Mouse (Mus musculus) midbrain, embryonic 14.5 days (tissue): ENCODE results near the gene Col4a2. TPM values are rescaled to one million over a fixed set of nuclear protein-coding genes. Genes with fewer than 3 reads are reported as not detected.

Source experiments
- ATAC-seq: fragments of 200-750 bp; cut with Nextera tagmentation; 2 replicates; pipeline ENCODE4 v1.8.0; 2017; ENCODE audit warnings: moderate number of reproducible peaks, moderate library complexity; ENCODE audit not compliant: low FRiP score, low TSS enrichment
- DNase-seq: peaks from one replicate; pipeline ENCODE4 v3.0.0-alpha.2; 2015
- H3K27ac ChIP-seq: fragments of 300-500 bp; sonication (generic); replicated peaks from 2 replicates; pipeline ENCODE4 v1.5.1; 2014; ENCODE audit warnings: mild to moderate bottlenecking, low read depth, low read length, moderate library complexity
- H3K27me3 ChIP-seq: fragments of 300-500 bp; sonication (generic); 2 replicates; pipeline ENCODE4 v1.6.1; 2014; ENCODE audit warnings: low read length, control low read depth, mixed read lengths; ENCODE audit not compliant: control insufficient read depth, insufficient read depth
- H3K36me3 ChIP-seq: fragments of 300-500 bp; sonication (generic); 2 replicates; pipeline ENCODE4 v1.6.1; 2014; ENCODE audit warnings: low read length, control low read depth; ENCODE audit not compliant: control insufficient read depth, insufficient read depth
- H3K4me1 ChIP-seq: fragments of 300-500 bp; sonication (generic); 2 replicates; pipeline ENCODE4 v1.6.1; 2014; ENCODE audit warnings: mild to moderate bottlenecking, antibody characterized with exemption, low read length, control low read depth; ENCODE audit not compliant: control insufficient read depth, insufficient read depth
- H3K4me2 ChIP-seq: fragments of 300-500 bp; sonication (generic); 2 replicates; pipeline ENCODE4 v1.6.1; 2014; ENCODE audit warnings: mild to moderate bottlenecking, low read length, moderate library complexity
- H3K4me3 ChIP-seq: fragments of 300-500 bp; sonication (generic); replicated peaks from 2 replicates; pipeline ENCODE4 v1.5.1; 2014; ENCODE audit warnings: low read depth, low read length
- H3K9ac ChIP-seq: fragments of 300-500 bp; sonication (generic); replicated peaks from 2 replicates; pipeline ENCODE4 v1.6.1; 2014; ENCODE audit warnings: mild to moderate bottlenecking, low read length, moderate library complexity
- H3K9me3 ChIP-seq: fragments of 300-500 bp; sonication (generic); 2 replicates; pipeline ENCODE4 v1.6.1; 2016; ENCODE audit warnings: low read length, control low read depth, mixed read lengths; ENCODE audit not compliant: control insufficient read depth
- WGBS: fragments of 180-500 bp; shearing (Covaris S2); extraction: QIAGEN DNeasy Blood & Tissue Kit; methylation state at CpG from one replicate; pipeline ENCODE4 v1.1.7; 2014; 5-methylcytosine and 5-hydroxymethylcytosine counted together
- polyA plus RNA-seq: library from polyadenylated mRNA; unstranded; fragments of >200 nt; fragmentation: Nextera tagmentation; extraction: Ambion mirVana; gene quantifications from 2 replicates; pipeline ENCODE4 v1.2.1, GENCODE M21; 2014

Gene Col4a2
- polyA plus RNA-seq, 1 experiment from 2014 or later = 40.7 TPM

DNA sequence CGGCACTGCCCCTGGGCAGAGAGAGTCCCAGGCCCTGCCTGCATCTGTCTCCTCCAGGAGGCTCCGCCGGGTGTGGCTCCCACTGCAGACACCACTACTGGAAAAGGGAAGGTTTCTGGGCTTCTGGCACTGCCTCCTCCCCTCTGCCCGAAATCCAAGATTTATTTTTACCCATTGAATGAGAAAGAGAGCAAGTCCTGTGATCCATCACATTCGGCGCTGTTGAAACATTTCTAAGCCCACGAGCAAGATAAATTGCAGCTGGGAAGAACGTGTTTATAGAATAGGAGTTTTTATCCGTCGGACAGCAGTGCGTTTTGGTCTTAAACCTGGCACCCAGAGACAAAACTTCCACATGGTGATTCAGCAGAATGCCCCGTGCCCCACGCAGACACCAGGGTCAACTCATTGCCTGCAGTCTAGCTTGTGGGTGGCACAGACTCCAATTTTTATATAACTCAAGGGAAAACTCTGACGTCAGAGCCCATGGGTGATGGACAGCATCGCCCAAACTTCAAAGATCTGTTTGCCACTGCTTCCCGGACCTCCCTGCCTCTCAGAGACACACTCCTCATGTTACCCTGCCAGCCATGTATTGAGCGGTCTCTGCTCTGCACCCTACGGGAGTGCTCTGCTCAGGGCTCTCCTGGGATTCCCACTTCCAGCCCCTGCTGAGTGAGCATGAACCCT lies 63.3 kb downstream of the Col4a2 start:
- no peaks in the 10 kb centered on the region for H3K27me3 ChIP-seq
- no peaks in the 10 kb centered on the region for H3K9me3 ChIP-seq
- H3K4me3 ChIP-seq = no peak overlapping the region
- no peaks in the 10 kb centered on the region for H3K4me1 ChIP-seq
- ATAC-seq (no peak), DNase-seq (no peak)
- no peak overlapping the region for H3K4me2 ChIP-seq
- no peak overlapping the region for H3K27ac ChIP-seq
- WGBS = 87% methylated on average over 18 of the region's 18 CpGs
- no peaks in the 10 kb centered on the region for H3K36me3 ChIP-seq
- H3K9ac ChIP-seq = no peak overlapping the region

DNA sequence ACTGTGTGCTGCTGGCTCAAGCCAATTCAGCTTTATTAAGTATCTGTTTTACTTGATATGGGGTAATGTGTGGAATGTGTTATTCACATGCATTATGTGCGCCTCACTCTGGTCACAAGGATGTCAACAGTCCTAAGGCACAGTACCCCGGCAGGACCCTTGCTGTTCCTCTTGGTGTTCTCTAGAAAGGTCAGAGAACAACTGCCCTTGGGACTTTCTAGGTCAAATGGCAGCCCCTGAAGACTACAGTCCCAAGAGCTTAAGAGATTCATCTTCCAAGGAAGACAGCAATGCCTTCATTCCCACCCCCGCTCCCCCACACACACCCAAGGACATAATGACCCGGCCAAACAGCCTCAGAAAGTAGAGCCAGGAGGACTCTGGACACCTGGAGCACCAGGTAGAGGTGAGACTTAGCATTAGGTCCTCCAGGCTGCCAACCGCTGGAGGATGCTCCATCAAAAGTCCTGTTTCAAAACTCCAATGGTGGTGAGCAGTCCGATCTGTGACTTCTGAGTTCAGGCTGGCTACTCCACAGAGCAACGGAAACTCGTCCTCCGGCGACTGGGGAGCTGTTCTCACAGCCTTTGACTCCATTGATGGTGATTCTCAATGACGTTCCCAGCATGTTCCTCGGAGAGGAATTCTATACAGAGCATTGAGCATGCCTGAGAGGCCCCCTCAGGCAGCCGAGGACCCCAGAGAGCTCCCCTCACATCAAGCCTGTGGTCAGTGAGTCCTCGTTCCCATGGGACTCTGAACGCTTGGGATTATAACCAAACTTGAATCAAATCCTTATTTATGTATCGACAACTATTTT lies 65.0 kb downstream of the Col4a2 start:
- H3K9ac ChIP-seq = no peak overlapping the region
- no peak for ATAC-seq
- WGBS = 74% methylated on average over 16 of the region's 16 CpGs

DNA sequence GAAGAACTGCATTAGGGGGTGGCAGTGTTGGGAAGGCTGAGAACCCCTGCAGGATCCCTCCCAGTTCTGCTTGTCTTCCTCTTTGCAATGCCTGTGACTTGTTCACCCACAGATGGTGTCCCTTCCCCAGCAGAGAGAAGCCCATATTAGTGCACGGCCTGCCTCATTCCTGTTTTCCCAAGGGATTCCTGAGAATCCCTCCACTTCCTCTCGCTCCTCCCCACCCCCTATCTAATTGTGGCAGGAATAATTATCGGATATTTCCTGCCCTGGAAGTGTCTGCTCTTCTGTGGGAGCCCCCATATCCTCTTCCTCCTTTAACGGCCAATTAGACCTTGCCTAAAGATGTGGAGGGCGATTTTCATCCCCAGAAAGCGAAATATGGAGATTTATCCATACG lies 67.0 kb downstream of the Col4a2 start:
- no peak overlapping the region for H3K4me2 ChIP-seq
- WGBS = 84% methylated on average over 7 of the region's 7 CpGs
- H3K27me3 ChIP-seq = no peaks in the 10 kb centered on the region
- ATAC-seq (no peak), DNase-seq (no peak)
- H3K9me3 ChIP-seq = no peaks in the 10 kb centered on the region
- H3K9ac ChIP-seq = no peak overlapping the region
- H3K4me3 ChIP-seq = no peak overlapping the region
- H3K4me1 ChIP-seq = peaks cover 12% of the 10 kb centered on the region; the same call in 1 of the 2 replicates
- no peak overlapping the region for H3K27ac ChIP-seq
- no peaks in the 10 kb centered on the region for H3K36me3 ChIP-seq

More for the DNA sequence above, 65.0 kb downstream of the Col4a2 start:
- Histone ChIP-seq H3K9me3 (no peaks in the 10 kb centered on the region), H3K27me3 (no peaks in the 10 kb centered on the region), H3K36me3 (no peaks in the 10 kb centered on the region), H3K4me1 (peaks cover 11% of the 10 kb centered on the region; the same call in 1 of the 2 replicates), H3K4me3 (no peak overlapping the region), H3K27ac (no peak overlapping the region), H3K4me2 (no peak overlapping the region)
- no peak for DNase-seq

DNA sequence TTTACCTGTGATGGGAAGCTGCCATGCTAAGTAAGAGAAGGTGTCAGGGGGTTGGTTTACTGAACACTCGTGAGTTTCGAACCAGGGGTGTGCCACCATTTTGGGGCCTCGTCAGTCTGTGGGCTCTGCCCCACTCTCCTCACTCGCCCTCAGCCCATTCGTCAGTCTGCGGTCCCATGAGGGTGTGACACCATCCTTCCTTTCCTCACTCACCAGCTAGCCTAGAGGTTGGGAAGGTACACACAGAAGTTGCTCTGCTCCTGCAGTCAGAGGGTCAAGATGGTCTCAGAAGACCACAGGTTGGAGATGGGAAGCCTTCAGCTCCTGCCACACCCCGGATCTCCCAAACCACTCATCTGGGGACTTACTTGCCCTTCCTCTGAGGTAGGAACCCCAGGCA lies 68.9 kb downstream of the Col4a2 start:
- Histone ChIP-seq H3K27me3 (no peaks in the 10 kb centered on the region), H3K9me3 (no peaks in the 10 kb centered on the region), H3K27ac (no peak overlapping the region), H3K4me2 (no peak overlapping the region), H3K9ac (no peak overlapping the region), H3K36me3 (no peaks in the 10 kb centered on the region), H3K4me1 (peaks cover 12% of the 10 kb centered on the region; the same call in 1 of the 2 replicates), H3K4me3 (no peak overlapping the region)
- 90% methylated on average over 7 of the region's 7 CpGs for WGBS
- ATAC-seq (no peak), DNase-seq (no peak)

DNA sequence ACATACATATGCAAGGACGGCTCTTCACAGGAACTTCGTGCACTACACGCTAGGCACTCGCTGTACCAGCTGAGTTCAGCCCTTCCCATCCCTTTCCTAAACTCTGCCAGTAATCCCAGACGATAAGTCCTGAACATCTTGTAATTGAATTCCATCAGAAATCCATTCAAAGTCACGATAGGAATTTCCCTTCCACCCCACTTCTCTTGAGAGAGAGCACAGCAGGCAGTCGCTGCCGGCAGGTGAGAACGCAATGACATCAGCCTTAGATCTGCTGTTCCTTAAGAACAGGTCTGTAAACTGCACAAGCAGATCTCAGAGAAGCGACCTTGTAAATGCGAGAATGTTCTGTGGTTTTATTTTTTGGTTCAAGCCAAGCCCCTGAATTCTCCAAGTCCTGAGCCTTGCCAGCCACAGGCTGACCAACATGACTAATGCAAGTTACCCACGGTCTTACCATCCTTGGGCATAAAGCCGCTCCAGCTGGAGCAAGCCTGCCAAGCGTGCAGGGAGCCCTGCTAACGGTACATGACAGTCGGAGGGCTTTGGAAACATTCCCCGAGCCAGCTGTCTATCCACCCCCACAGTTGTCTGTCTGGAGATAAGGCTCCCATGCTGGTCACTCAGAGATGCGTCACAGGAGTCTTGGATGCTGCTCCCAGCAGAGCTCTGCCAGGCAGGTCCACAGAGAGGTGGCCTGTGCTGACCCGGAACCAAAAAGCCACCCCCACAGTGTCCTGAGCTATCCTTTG lies 69.6 kb downstream of the Col4a2 start:
- no peaks in the 10 kb centered on the region for H3K36me3 ChIP-seq
- no peaks in the 10 kb centered on the region for H3K9me3 ChIP-seq
- H3K4me3 ChIP-seq = no peak overlapping the region
- H3K4me2 ChIP-seq = no peak overlapping the region
- no peak overlapping the region for H3K27ac ChIP-seq
- WGBS = 37% methylated on average over 19 of the region's 19 CpGs
- no peaks in the 10 kb centered on the region for H3K27me3 ChIP-seq
- ATAC-seq (no peak), DNase-seq (peak; percentile 47)
- no peak overlapping the region for H3K9ac ChIP-seq
- peaks cover 12% of the 10 kb centered on the region; the same call in 1 of the 2 replicates for H3K4me1 ChIP-seq

DNA sequence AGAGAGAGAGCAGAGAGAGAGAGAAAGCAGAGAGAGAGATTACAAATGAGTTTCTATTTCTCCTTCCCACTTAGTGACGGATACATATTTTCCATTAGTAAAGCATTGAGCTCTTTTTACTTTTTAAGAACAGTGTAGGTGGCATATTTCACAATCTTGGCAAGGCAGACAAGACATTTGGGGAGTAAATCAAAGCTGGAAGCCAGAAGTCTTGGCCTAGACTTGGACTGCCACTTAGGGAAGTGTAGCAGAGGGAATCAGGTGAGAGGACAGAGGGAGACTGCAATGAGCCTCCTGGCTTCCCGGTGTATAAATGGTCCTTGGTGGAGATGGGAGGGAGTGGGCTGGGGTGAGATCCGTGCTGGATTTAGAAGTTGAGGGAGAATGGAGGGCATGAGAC lies 70.3 kb downstream of the Col4a2 start:
- H3K27me3 ChIP-seq = no peaks in the 10 kb centered on the region

DNA sequence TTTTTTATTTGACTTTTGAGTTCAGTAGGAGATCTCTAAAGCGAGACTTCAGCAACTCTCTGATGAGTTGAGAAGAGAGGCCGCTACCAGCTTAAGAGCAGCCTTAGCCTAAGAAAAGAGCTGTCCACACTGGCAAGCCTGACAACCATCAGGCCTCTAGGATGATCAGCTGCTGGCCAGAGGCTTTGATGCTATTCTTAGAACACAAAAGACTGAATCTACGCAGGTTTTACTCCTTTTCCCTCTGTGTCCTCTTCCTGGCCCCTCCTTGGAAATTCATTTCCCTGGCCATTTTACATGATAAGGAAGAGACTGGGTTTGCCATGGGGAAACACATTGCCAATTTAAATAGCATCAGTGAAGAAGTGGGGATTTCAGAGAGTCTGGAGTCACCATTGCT lies 70.8 kb downstream of the Col4a2 start:
- peaks cover 12% of the 10 kb centered on the region; the same call in 1 of the 2 replicates for H3K4me1 ChIP-seq
- H3K4me3 ChIP-seq = no peak overlapping the region
- no peak overlapping the region for H3K4me2 ChIP-seq
- H3K9me3 ChIP-seq = no peaks in the 10 kb centered on the region
- 24% methylated on average over 3 of the region's 3 CpGs for WGBS
- DNase-seq (no peak), ATAC-seq (no peak)
- H3K36me3 ChIP-seq = no peaks in the 10 kb centered on the region
- no peaks in the 10 kb centered on the region for H3K27me3 ChIP-seq
- no peak overlapping the region for H3K27ac ChIP-seq
- no peak overlapping the region for H3K9ac ChIP-seq

More for the DNA sequence above, 70.3 kb downstream of the Col4a2 start:
- 53% methylated on average over 3 of the region's 3 CpGs for WGBS
- Histone ChIP-seq H3K9ac (no peak overlapping the region), H3K9me3 (no peaks in the 10 kb centered on the region), H3K4me1 (peaks cover 12% of the 10 kb centered on the region; the same call in 1 of the 2 replicates), H3K4me2 (no peak overlapping the region), H3K4me3 (no peak overlapping the region), H3K27ac (no peak overlapping the region), H3K36me3 (no peaks in the 10 kb centered on the region)
- ATAC-seq = no peak
- no peak for DNase-seq

DNA sequence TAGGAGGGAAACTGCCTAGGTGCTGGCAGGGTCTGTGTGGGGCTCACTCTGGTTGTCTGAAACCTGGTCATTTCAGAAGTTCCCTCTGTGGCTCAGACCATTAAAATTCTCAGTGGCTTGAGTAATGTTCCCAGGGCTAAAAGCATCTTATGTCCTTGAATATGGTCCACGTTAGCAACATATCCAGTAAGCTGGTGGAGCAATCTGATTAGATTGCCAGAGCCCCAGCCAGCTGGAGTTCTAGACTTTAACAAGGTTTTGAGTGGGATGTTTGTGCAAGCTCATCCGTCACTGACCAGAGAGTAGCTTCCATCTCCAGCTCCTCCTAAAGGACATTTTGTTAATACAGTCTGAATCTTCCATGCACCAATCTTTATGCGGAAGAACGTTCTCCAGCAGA lies 72.2 kb downstream of the Col4a2 start:
- no peaks in the 10 kb centered on the region for H3K9me3 ChIP-seq
- no peak overlapping the region for H3K27ac ChIP-seq
- no peak overlapping the region for H3K9ac ChIP-seq
- DNase-seq (no peak), ATAC-seq (no peak)
- no peak overlapping the region for H3K4me2 ChIP-seq
- peaks cover 12% of the 10 kb centered on the region; the same call in 1 of the 2 replicates for H3K4me1 ChIP-seq
- no peaks in the 10 kb centered on the region for H3K36me3 ChIP-seq
- 85% methylated on average over 4 of the region's 4 CpGs for WGBS
- no peak overlapping the region for H3K4me3 ChIP-seq
- H3K27me3 ChIP-seq = no peaks in the 10 kb centered on the region
